Mouse (Mus musculus) MEL (cell line): ENCODE results near the gene Pakap. TPM values are rescaled to one million over a fixed set of nuclear protein-coding genes. Genes with fewer than 3 reads are reported as not detected.

ENCODE experiments used
- DNase-seq: peaks from one replicate; pipeline ENCODE4 v3.0.0; 2011; ENCODE audit warnings: low read depth, low spot score
- H3K27ac ChIP-seq: 2 replicates; pipeline ENCODE4 v1.5.1; 2012; ENCODE audit warnings: low read depth, mild to moderate bottlenecking, control low read depth, low read length, moderate library complexity; ENCODE audit not compliant: control insufficient read depth
- H3K27me3 ChIP-seq, 2 experiments: fragments of 150-350 bp in 1 of 2; sonication (generic) in 1 of 2; 2 replicates each; pipeline ENCODE4 v1.6.1; 2012; ENCODE audit warnings: low read length in 2 of 2, mild to moderate bottlenecking in 2 of 2, improper control_type of control experiment in 1 of 2, moderate library complexity in 1 of 2; ENCODE audit not compliant: insufficient read depth in 2 of 2, control insufficient read depth in 1 of 2
- H3K36me3 ChIP-seq, 2 experiments: 2 replicates each; pipeline ENCODE4 v1.6.1; 2012 to 2014; ENCODE audit warnings: low read length in 2 of 2, improper control_type of control experiment in 1 of 2, inconsistent platforms in 1 of 2, mild to moderate bottlenecking in 1 of 2; ENCODE audit not compliant: insufficient read depth in 2 of 2, control insufficient read depth in 1 of 2
- H3K4me1 ChIP-seq, 2 experiments: fragments of 150-350 bp in 1 of 2; sonication (generic) in 1 of 2; 2 replicates each; pipeline ENCODE4 v1.6.1; 2012; ENCODE audit warnings: low read length in 2 of 2, improper control_type of control experiment in 1 of 2, mild to moderate bottlenecking in 1 of 2; ENCODE audit not compliant: insufficient read depth in 2 of 2, control insufficient read depth in 1 of 2
- H3K4me3 ChIP-seq, 2 experiments: fragments of 150-350 bp in 1 of 2; sonication (generic) in 1 of 2; 2 replicates each; pipeline ENCODE4 v1.5.1; 2012; ENCODE audit warnings: low read depth in 2 of 2, low read length in 2 of 2, mild to moderate bottlenecking in 2 of 2, moderate library complexity in 2 of 2, control low read depth in 1 of 2, improper control_type of control experiment in 1 of 2; ENCODE audit not compliant: control insufficient read depth in 1 of 2, insufficient read depth in 1 of 2
- H3K79me2 ChIP-seq: 2 replicates; pipeline ENCODE4 v1.6.1; 2012; ENCODE audit warnings: mild to moderate bottlenecking, low read length, moderate library complexity; ENCODE audit not compliant: control insufficient read depth, poor library complexity, insufficient read depth
- H3K9ac ChIP-seq: 2 replicates; pipeline ENCODE4 v1.6.1; 2012; ENCODE audit warnings: low read depth, mild to moderate bottlenecking, control low read depth, low read length, moderate library complexity; ENCODE audit not compliant: control insufficient read depth, poor library complexity, severe bottlenecking
- H3K9me3 ChIP-seq: fragments of 150-350 bp; sonication (generic); replicated peaks from 2 replicates; pipeline ENCODE4 v1.6.1; 2012; ENCODE audit warnings: mild to moderate bottlenecking, low read length, improper control_type of control experiment, moderate library complexity; ENCODE audit not compliant: insufficient read depth
- BHLHE40 ChIP-seq: IDR thresholded peaks from 2 replicates; pipeline ENCODE4 v1.6.1; 2012; ENCODE audit warnings: low read depth, mild to moderate bottlenecking, inconsistent platforms, low read length, improper control_type of control experiment, borderline replicate concordance
- CHD1 ChIP-seq: IDR thresholded peaks from 2 replicates; pipeline ENCODE4 v1.6.1; 2012; ENCODE audit warnings: low read depth, mild to moderate bottlenecking, inconsistent platforms, low read length, improper control_type of control experiment
- CHD2 ChIP-seq: IDR thresholded peaks from 2 replicates; pipeline ENCODE4 v1.6.1; 2011; ENCODE audit warnings: low read length, improper control_type of control experiment
- ETS1 ChIP-seq: IDR thresholded peaks from 2 replicates; pipeline ENCODE4 v1.6.1; 2012; ENCODE audit warnings: low read depth, mild to moderate bottlenecking, inconsistent platforms, low read length, improper control_type of control experiment, moderate library complexity
- GABPA ChIP-seq: IDR thresholded peaks from 2 replicates; pipeline ENCODE4 v1.6.1; 2012; ENCODE audit warnings: low read depth, mild to moderate bottlenecking, inconsistent platforms, low read length, improper control_type of control experiment, moderate library complexity
- GATA1 ChIP-seq: IDR thresholded peaks from 2 replicates; pipeline ENCODE4 v1.6.1; 2011; ENCODE audit warnings: low read depth, low read length, improper control_type of control experiment
- HCFC1 ChIP-seq: IDR thresholded peaks from 2 replicates; pipeline ENCODE4 v1.6.1; 2012; ENCODE audit warnings: low read depth, mild to moderate bottlenecking, inconsistent platforms, low read length, improper control_type of control experiment, moderate library complexity
- MAFK ChIP-seq: IDR thresholded peaks from 2 replicates; pipeline ENCODE4 v1.6.1; 2011; ENCODE audit warnings: low read depth, mild to moderate bottlenecking, low read length, improper control_type of control experiment, borderline replicate concordance
- MXI1 ChIP-seq: IDR thresholded peaks from 2 replicates; pipeline ENCODE4 v1.6.1; 2011; ENCODE audit warnings: mild to moderate bottlenecking, low read depth, low read length, improper control_type of control experiment
- MYB ChIP-seq: IDR thresholded peaks from 2 replicates; pipeline ENCODE4 v1.6.1; 2011; ENCODE audit warnings: mild to moderate bottlenecking, low read depth, low read length, improper control_type of control experiment
- NRF1 ChIP-seq: IDR thresholded peaks from 2 replicates; pipeline ENCODE4 v1.6.1; 2014; ENCODE audit warnings: low read depth, mild to moderate bottlenecking, inconsistent platforms, low read length, improper control_type of control experiment, moderate library complexity; ENCODE audit not compliant: poor library complexity, insufficient read depth, severe bottlenecking
- POLR2AphosphoS2 ChIP-seq: IDR thresholded peaks from 2 replicates; pipeline ENCODE4 v1.6.1; 2011; ENCODE audit warnings: low read length, improper control_type of control experiment
- SMC3 ChIP-seq: IDR thresholded peaks from 2 replicates; pipeline ENCODE4 v1.6.1; 2011; ENCODE audit warnings: low read depth, low read length, improper control_type of control experiment
- TBP ChIP-seq: IDR thresholded peaks from 2 replicates; pipeline ENCODE4 v1.8.0; 2011; ENCODE audit warnings: low read depth, low read length, improper control_type of control experiment
- ZC3H11A ChIP-seq: IDR thresholded peaks from 2 replicates; pipeline ENCODE4 v1.6.1; 2012; ENCODE audit warnings: low read depth, mild to moderate bottlenecking, inconsistent platforms, low read length, improper control_type of control experiment
- ZKSCAN1 ChIP-seq: IDR thresholded peaks from 2 replicates; pipeline ENCODE4 v1.6.1; 2012; ENCODE audit warnings: low read depth, mild to moderate bottlenecking, inconsistent platforms, low read length, improper control_type of control experiment, moderate library complexity
- ZMIZ1 ChIP-seq: IDR thresholded peaks from 2 replicates; pipeline ENCODE4 v1.6.1; 2012; ENCODE audit warnings: low read depth, mild to moderate bottlenecking, inconsistent platforms, low read length, improper control_type of control experiment, moderate library complexity
- polyA plus RNA-seq, 2 experiments: library from polyadenylated mRNA; stranded (reverse) in 1 of 2; unstranded in 1 of 2; fragments of >175 nt in 1 of 2; fragments of >200 nt in 1 of 2; gene quantifications; 2 replicates each; pipeline versions ENCODE4 v1.2.1 to v1.2.4; 2012; ENCODE audit warnings: low replicate concordance in 2 of 2, low read depth in 1 of 2; ENCODE audit not compliant: insufficient read length in 2 of 2, insufficient read depth in 1 of 2, missing spikeins in 1 of 2
- total RNA-seq: library from RNA; depleted of rRNA; stranded (reverse); fragments of 300-350 nt; gene quantifications from 2 replicates; pipeline ENCODE4 v1.2.3, GENCODE M21; 2012

The Pakap gene
- total and polyA plus RNA-seq, 3 experiments = not detected

GRCm38 (mm10) chr4:57601903-57602617, 34.1 kb downstream of the Pakap start:
- TF ChIP-seq GATA1 (no peak), ZMIZ1 (no peak), MYB (no peak), MXI1 (no peak), TBP (no peak), ZC3H11A (no peak)
- Histone ChIP-seq H3K4me1 (no peaks in the 10 kb centered on the region), H3K9me3 (no peaks in the 10 kb centered on the region), H3K27me3 (no peaks in the 10 kb centered on the region), H3K4me3 (no peak overlapping the region), H3K27ac (no peak overlapping the region), H3K9ac (no peak overlapping the region), H3K36me3 (no peaks in the 10 kb centered on the region), H3K79me2 (no peaks in the 10 kb centered on the region)
- no peak for DNase-seq

DNA sequence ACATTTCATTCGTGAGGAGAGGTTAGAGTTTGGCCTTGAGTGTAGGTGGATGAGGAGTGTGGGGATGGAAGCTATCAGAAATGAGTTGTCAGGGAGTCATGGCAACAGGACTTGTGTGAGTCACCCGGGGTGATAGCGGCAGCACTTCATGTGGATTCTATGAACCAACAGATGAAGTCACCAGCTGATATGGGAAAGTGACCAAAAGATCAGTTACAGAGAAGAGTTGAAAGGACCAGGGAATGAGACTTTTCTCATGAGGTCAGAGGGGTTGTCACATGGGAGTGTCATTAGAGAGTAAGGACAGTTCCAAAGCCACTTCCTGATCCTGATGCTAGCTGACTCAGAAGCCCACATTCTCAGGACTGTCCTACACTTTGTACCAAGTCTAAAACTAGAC, 38.3 kb downstream of the Pakap start:
- H3K9me3 ChIP-seq = no peaks in the 10 kb centered on the region
- TF ChIP-seq POLR2AphosphoS2 (no peak), GABPA (no peak), ZKSCAN1 (no peak), NRF1 (no peak), BHLHE40 (no peak), MAFK (no peak), ZC3H11A (no peak), HCFC1 (no peak), ETS1 (no peak), SMC3 (no peak), TBP (no peak), CHD2 (no peak), CHD1 (no peak)
- H3K27ac ChIP-seq = no peak overlapping the region
- no peak overlapping the region for H3K9ac ChIP-seq
- no peak for DNase-seq
- no peaks in the 10 kb centered on the region for H3K4me1 ChIP-seq
- H3K27me3 ChIP-seq = no peaks in the 10 kb centered on the region
- no peak overlapping the region for H3K4me3 ChIP-seq
- no peaks in the 10 kb centered on the region for H3K79me2 ChIP-seq
- no peaks in the 10 kb centered on the region for H3K36me3 ChIP-seq
